Mouse (Mus musculus) spleen, adult 2 months (tissue): Measurements from ENCODE around the gene Daam2. TPM values are rescaled to one million over a fixed set of nuclear protein-coding genes. Genes with fewer than 3 reads are reported as not detected.

ENCODE experiments used
- DNase-seq, 2 experiments: peaks; one replicate each; pipeline versions ENCODE4 v3.0.0 to v3.0.0-alpha.2; 2012 to 2021; ENCODE audit warnings: low spot score in 2 of 2, low read depth in 1 of 2
- H3K27ac ChIP-seq: fragments of 200-500 bp; 2 replicates; pipeline ENCODE4 v1.5.1; 2012; ENCODE audit warnings: low read length, inconsistent platforms; ENCODE audit not compliant: insufficient read depth
- H3K27me3 ChIP-seq: fragments of 200-500 bp; 2 replicates; pipeline ENCODE4 v1.6.1; 2012; ENCODE audit warnings: mild to moderate bottlenecking, moderate library complexity, low read length, inconsistent platforms; ENCODE audit not compliant: control insufficient read depth, insufficient read depth
- H3K36me3 ChIP-seq: fragments of 200-500 bp; 2 replicates; pipeline ENCODE4 v1.6.1; 2012; ENCODE audit warnings: mild to moderate bottlenecking, low read length, inconsistent platforms; ENCODE audit not compliant: control insufficient read depth, insufficient read depth
- H3K4me1 ChIP-seq: fragments of 200-500 bp; 2 replicates; pipeline ENCODE4 v1.6.1; 2011; ENCODE audit warnings: inconsistent platforms; ENCODE audit not compliant: control insufficient read depth, insufficient read depth, insufficient read length
- H3K4me3 ChIP-seq: fragments of 200-500 bp; 2 replicates; pipeline ENCODE4 v1.5.1; 2011; ENCODE audit warnings: mild to moderate bottlenecking, inconsistent platforms; ENCODE audit not compliant: insufficient read depth, insufficient read length; ENCODE audit errors: extremely low read depth
- CTCF ChIP-seq: fragments of 200-500 bp; IDR thresholded peaks from 2 replicates; pipeline ENCODE4 v1.5.1; 2011; ENCODE audit warnings: mild to moderate bottlenecking, inconsistent platforms; ENCODE audit not compliant: insufficient read depth, insufficient read length, insufficient replicate concordance; ENCODE audit errors: extremely low read depth
- POLR2A ChIP-seq: fragments of 200-500 bp; IDR thresholded peaks from 2 replicates; pipeline ENCODE4 v1.6.1; 2011; ENCODE audit warnings: low read depth, low read length, inconsistent platforms
- WGBS: fragments of 180-500 bp; shearing (Covaris S2); methylation state at CpG from one replicate; pipeline ENCODE4 v1.1.7; 2018; 5-methylcytosine and 5-hydroxymethylcytosine counted together
- polyA plus RNA-seq: library from polyadenylated mRNA; depleted of rRNA; stranded (reverse); fragments of >200 nt; gene quantifications from 2 replicates; pipeline ENCODE4 v1.2.3, GENCODE M21; 2012

Daam2 gene
- polyA plus RNA-seq, 1 experiment, result 3.1 TPM

GRCm38 (mm10) chr17:49524584-49524983, 39.6 kb downstream of the Daam2 start:
- Histone ChIP-seq H3K4me1 (no peaks in the 10 kb centered on the region), H3K36me3 (no peaks in the 10 kb centered on the region), H3K27me3 (no peaks in the 10 kb centered on the region), H3K4me3 (no peak overlapping the region), H3K27ac (no peak overlapping the region)
- no peak for DNase-seq
- TF ChIP-seq POLR2A (no peak), CTCF (no peak)
- 58% methylated on average over 2 of the region's 2 CpGs for WGBS

DNA sequence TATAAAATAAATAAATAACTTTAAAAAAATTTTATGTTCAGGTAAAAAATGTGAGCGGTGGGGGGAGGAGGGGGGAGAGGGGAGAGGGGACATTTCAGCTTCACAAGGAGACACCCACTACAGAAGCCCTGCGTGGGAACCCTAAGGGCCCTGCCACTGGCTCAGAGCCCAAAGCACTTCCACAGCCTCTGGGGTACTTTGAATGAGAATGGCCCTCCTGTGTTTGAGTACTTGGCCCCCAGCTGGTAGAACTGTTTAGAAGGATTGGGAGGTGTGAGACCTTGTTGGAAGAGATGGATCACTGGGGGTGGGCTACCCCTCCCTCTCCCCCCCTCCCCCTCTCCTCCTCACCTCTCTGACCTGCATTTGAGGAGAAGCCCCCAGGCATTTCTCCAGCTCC, 41.7 kb downstream of the Daam2 start:
- 46% methylated on average over 2 of the region's 2 CpGs for WGBS
- TF ChIP-seq CTCF, result no peak
- TF ChIP-seq POLR2A, result no peak

GRCm38 (mm10) chr17:49522002-49522401, 42.1 kb downstream of the Daam2 start:
- Histone ChIP-seq H3K36me3 (no peaks in the 10 kb centered on the region), H3K4me1 (no peaks in the 10 kb centered on the region), H3K27ac (no peak overlapping the region), H3K27me3 (no peaks in the 10 kb centered on the region), H3K4me3 (no peak overlapping the region)
- 42% methylated on average over 7 of the region's 7 CpGs for WGBS
- TF ChIP-seq POLR2A, result no peak
- no peak for TF ChIP-seq CTCF
- no peak for DNase-seq

More for the DNA sequence above, 41.7 kb downstream of the Daam2 start:
- H3K4me3 ChIP-seq, result no peak overlapping the region
- H3K27ac ChIP-seq, result no peak overlapping the region
- no peak for DNase-seq
- H3K36me3 ChIP-seq, result no peaks in the 10 kb centered on the region
- no peaks in the 10 kb centered on the region for H3K27me3 ChIP-seq
- no peaks in the 10 kb centered on the region for H3K4me1 ChIP-seq

DNA sequence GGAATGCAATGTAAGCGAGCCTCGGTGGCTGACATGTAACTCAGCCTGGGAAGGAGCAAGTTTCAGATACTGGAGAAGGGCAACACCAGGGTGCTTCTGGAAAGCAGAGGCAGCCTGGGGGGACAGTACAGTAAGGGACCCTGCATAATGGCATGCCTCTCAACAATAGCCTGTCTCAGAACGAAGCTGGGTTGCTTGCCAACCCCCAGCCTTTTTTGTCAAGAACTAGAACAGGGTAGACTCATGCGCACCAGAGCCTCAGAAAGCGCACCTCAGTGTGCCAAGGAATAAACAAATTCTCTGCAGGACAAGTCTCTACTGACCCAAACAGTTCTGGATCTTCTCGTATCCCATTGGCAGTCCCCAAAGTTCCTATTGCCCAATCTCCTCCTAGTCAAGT, 43.5 kb downstream of the Daam2 start:
- WGBS, result 80% methylated on average over 6 of the region's 6 CpGs
- DNase-seq, result no peak
- TF ChIP-seq POLR2A, result no peak
- H3K4me3 ChIP-seq, result no peak overlapping the region
- H3K27me3 ChIP-seq, result no peaks in the 10 kb centered on the region
- no peak overlapping the region for H3K27ac ChIP-seq
- no peaks in the 10 kb centered on the region for H3K36me3 ChIP-seq
- H3K4me1 ChIP-seq, result no peaks in the 10 kb centered on the region

- TF ChIP-seq POLR2A, result no peak
- no peak for TF ChIP-seq CTCF
- H3K4me1 ChIP-seq, result no peaks in the 10 kb centered on the region
- WGBS, result 94% methylated on average over 7 of the region's 7 CpGs
- no peak overlapping the region for H3K27ac ChIP-seq
- no peak for DNase-seq
- no peaks in the 10 kb centered on the region for H3K27me3 ChIP-seq
- no peak overlapping the region for H3K4me3 ChIP-seq
- no peaks in the 10 kb centered on the region for H3K36me3 ChIP-seq
Observed at GRCm38 (mm10) chr17:49519576-49520247, 44.4 kb downstream of the Daam2 start.

DNA sequence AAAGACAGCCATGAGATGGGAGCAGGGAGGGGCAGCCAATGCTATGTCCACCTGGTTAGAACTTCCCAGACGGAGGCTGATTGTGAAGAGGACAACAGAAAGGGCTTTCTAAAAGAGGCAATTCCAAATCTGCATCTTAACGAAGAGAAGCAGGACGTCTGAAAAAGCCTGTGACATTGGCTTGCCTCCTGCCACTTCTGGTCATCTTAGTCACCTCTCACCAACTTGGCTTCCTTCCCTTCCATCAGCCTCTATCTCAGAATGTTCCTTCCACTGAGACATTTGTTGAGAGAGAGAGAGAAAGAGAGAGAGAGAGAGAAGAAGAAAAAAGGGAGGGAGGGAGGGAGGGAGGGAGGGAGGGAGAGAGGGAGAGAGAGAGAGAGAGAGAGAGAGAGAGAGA, 47.1 kb downstream of the Daam2 start:
- no peak overlapping the region for H3K27ac ChIP-seq
- TF ChIP-seq POLR2A (no peak), CTCF (no peak)
- WGBS, result 66% methylated on average over 3 of the region's 3 CpGs
- H3K36me3 ChIP-seq, result no peaks in the 10 kb centered on the region
- H3K4me1 ChIP-seq, result no peaks in the 10 kb centered on the region
- no peak for DNase-seq
- H3K27me3 ChIP-seq, result no peaks in the 10 kb centered on the region
- no peak overlapping the region for H3K4me3 ChIP-seq

DNA sequence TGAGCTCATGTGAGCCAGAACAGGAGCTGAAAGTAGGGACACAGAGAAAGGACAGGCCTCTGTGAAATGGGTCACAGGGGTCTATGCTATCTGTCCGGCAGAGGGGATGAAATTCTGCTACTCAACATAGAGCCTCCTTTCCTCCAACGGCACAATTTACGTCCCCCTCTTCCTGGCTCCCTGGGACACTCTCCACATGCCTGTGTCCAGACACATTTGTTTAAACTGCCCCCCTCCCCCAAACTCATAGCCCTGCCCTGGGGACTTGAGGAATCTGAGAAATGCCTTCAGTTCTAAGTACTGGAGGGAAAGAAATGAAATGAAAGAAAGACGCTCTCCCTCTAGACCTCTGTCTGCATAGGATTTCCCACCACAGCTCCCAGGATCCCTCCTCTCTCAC, 48.5 kb downstream of the Daam2 start:
- no peak for DNase-seq
- Histone ChIP-seq H3K36me3 (no peaks in the 10 kb centered on the region), H3K4me1 (no peaks in the 10 kb centered on the region), H3K4me3 (no peak overlapping the region), H3K27me3 (no peaks in the 10 kb centered on the region), H3K27ac (no peak overlapping the region)
- WGBS, result 79% methylated on average over 4 of the region's 4 CpGs
- TF ChIP-seq CTCF (no peak), POLR2A (no peak)

DNA sequence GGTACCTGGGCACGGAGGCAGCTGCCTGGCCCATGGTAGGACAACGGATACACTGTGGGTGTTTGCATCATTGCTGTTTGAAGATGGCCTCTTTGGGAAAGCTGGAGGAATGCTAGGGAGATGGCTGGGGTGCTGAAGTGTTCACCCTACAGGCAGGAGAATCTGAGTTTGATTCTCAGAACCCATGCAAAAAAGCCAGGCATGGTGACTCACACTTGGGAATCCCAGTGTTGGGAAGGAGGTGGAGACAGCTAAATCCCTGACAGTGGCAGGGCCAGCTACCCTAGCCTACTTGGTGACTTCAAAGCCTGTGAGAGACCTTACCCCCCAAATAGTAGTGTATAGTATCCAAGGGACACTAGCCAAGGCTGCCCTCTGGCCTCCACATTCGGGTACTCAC, 49.0 kb downstream of the Daam2 start:
- TF ChIP-seq POLR2A (no peak), CTCF (no peak)
- Histone ChIP-seq H3K27ac (no peak overlapping the region), H3K36me3 (no peaks in the 10 kb centered on the region), H3K4me1 (no peaks in the 10 kb centered on the region), H3K27me3 (no peaks in the 10 kb centered on the region), H3K4me3 (no peak overlapping the region)
- DNase-seq, result no peak
- 91% methylated on average over 3 of the region's 3 CpGs for WGBS
